Mouse (Mus musculus): Measurements from ENCODE around the gene Tchh.

Gene Tchh

GRCm38 (mm10) chr3:93497131-93497530 is 55.0 kb downstream of the Tchh start:
- DNase-seq, result no peak

All from cerebellum, adult 8-10 months (tissue).